Mouse (Mus musculus) MEL-GATA-1-ER (cell line): ENCODE results near the gene Hcn3.
"Not testable (repeated sequence)": the region's sequence is repeated elsewhere in the genome, so short reads cannot be mapped to it uniquely, and the experiment has no call there.

ENCODE experiments used
- DNase-seq: peaks from one replicate; pipeline ENCODE4 v3.0.0-alpha.2; 2012; ENCODE audit warnings: low read depth; ENCODE audit errors: extremely low read depth

Gene Hcn3

DNA sequence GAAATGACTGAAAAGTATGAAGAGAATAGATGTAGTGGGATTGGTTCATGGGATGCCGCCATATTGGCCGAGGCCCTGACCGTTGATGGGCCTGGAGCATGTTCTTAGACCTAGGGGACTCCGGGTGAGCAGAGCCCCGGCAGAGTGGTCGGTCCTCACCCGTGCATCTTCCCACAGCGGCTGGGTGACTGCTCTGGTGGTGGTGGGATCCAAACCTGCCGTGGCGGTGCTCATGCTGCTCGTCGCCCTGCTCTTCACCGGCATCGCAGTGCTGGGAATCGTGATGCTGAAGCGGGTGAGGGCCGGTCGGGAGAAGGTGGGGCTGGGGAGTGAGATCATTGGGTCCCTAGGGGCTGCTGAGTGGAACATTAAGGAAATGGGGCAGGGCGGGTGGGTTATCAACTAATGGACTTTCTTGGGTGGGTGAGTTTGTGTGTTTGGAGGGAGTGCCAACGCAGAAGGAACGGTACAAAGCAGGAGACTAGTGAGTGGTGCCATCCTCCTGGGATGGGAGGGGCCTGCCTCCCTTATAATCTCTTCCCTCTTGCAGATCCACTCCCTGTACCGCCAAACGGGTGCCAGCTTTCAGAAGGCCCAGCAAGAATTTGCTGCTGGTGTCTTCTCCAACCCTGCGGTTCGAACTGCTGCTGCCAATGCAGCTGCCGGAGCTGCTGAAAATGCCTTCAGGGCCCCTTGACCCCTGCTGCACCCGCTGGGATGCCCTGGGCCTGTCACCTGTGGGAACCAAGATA is 21.9 kb upstream of the Hcn3 start:
- no peak for DNase-seq

DNA sequence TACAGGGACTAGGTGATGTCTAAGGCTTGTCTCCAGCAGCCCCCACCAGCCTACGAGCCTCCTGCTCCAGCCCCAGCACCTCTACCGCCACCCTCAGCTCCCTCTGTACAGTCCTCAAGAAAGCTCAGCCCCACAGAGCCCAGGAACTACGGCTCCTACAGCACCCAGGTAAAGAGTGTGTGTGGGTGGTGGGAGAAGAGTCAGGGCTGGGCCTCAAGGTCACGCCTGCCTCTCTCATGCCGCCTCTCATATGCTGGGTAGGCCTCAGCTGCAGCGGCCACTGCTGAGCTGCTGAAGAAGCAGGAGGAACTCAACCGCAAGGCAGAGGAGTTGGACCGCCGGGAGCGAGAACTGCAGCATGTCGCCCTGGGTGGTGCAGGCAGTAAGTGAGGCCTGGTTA is 19.1 kb upstream of the Hcn3 start:
- DNase-seq = no peak

DNA sequence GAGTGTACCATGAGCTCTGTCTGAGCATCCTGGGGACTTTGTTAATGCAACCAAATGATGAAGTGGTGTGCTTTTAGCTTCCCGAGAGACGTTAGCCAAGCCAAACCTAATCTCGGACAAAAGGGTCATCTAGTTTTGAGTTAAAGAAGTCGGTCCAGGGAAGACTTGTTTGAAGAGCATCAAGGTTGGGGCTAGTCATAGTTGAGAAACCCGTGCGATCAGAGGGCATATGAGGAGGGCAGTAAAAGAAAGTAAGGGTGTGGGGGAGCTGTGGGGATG is 18.1 kb upstream of the Hcn3 start:
- no peak for DNase-seq

DNA sequence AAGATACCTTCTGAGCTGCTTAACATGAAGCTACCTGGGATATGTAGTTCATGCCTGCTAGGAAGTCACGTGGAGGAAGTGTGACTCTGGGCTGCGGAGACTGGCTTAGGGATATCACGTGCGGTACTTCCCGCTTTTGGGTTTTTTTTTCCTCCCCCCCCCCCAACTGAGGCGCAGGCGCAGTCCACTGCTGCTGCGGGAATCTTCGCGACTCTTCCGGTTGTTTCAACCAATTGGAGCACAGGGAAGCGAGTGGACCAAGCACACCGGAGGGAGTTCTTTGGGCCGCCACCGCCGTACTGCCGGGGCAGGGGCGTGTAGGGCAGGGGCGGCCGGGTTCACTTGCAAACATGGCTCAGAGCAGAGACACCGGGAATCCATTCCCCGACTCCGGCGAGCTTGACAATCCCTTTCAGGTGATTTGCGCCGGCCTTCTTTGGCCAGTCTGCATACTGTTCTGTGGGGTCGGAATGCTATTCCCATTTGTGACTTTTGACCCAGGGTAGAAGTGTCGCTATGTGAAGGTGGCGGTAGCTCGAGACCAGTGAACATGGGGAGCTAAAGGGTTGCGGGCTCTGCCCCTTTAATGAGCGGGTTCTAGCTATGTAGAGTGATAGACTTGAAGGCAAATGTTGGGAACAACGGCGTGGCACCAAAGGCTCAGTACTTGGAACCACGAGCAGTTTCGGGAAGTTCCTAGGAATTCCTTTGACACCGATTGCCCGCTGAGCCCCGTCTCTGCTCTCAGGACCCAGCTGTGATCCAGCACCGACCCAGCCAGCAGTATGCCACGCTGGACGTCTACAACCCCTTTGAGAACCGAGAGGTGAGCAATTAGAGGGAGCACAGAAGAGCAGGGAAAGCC is 17.5 kb upstream of the Hcn3 start, which contains the start of gene Scamp3:
Gene Scamp3, plus strand, starts transcription at position 232 of the 865 bp plus-strand sequence.
- DNase-seq = peak; percentile 99

DNA sequence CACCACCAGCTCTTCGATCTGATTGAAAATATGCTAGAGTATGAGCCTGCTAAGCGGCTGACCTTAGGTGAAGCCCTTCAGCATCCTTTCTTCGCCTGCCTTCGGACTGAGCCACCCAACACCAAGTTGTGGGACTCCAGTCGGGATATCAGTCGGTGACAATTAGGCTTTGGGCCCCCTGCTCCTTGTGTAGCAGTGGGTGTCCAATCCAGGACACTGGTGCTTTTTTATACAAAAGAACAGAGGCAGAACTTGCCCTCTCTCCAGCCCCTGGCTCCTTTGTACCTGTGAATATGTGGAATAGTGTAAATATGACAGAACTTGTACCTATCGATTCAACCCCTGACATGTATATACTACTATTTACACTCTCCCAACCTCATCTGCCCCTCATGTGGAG is 16.4 kb upstream of the Hcn3 start:
- DNase-seq = no peak

DNA sequence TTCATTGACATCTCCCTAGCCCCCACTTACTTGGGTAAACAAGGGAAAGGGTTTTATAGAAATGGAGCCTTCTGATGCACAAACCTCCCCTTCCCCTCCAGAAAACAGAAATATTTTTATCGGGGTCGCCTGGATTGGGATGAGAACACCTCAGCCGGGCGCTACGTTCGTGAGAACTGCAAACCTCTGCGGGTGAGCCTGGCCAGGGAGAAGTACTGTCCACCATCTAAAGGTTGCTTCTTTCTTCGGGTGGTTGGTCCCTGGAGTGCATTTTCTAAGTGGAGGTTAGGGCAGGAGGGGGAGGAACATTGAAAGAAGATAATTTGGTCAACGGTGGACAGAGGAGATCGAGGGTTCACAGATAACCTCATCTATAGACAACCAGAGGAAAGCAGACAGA is 15.5 kb upstream of the Hcn3 start:
- no peak for DNase-seq

DNA sequence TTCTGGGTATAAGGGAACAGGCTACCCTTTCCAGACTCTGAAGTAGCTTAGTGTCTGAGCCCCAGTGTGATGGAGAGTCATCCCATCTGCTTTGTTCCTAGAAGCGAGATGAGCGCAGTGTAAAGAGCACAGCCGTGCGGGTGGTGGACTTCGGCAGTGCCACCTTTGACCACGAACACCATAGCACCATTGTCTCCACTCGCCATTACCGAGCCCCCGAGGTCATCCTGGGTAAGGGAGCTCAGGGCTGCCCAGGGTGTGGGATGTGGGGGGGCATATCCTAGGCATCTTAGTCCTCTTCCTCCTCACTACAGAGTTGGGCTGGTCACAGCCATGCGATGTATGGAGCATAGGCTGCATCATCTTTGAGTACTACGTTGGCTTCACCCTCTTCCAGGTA is 14.8 kb upstream of the Hcn3 start:
- no peak for DNase-seq

DNA sequence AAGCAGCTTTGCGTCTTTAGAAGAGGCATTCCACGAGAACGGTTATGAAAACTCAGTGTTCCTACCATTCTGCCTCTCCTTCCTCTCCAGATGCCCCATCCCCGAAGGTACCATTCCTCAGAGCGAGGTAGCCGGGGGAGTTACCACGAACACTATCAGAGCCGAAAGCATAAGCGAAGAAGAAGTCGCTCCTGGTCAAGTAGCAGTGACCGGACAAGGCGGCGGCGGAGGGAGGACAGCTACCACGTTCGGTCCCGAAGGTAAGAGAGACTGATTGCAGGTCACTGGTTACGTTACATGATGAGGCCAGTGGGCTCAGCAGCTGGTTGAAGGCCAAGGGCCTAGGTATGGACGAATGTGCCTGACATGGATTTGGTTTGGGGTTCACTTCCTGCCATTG is 6.9 kb upstream of the Hcn3 start:
- no peak for DNase-seq

DNA sequence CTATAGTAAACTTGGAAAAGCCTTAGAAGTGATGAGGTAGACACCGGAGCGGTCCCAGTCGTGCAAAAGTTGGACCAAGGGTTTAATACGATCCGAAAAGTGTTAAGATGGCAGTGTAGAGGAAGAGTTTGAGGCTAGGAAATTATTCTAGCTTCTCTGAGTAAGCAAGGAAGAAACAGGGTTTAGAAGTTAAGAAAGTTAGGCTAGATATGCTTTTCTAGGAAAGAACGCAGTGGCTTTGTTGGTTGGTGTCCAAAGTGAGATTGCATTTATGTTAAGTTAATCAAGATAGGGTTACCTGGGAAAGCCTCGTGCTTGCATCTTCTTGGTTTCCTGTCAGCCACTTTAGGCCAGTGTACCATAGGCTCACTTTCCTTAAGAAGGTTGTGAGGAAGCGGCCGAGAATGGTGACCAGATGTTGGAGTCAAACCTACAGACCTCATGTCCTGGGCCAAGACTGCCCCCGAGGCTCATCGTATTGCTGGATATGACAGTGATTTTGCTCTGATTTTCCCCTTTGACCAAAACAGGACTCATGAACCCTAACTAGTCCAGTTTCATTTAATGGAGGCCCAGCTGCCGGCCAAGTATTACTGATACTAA is 5.4 kb upstream of the Hcn3 start:
- DNase-seq = peak; percentile 33

DNA sequence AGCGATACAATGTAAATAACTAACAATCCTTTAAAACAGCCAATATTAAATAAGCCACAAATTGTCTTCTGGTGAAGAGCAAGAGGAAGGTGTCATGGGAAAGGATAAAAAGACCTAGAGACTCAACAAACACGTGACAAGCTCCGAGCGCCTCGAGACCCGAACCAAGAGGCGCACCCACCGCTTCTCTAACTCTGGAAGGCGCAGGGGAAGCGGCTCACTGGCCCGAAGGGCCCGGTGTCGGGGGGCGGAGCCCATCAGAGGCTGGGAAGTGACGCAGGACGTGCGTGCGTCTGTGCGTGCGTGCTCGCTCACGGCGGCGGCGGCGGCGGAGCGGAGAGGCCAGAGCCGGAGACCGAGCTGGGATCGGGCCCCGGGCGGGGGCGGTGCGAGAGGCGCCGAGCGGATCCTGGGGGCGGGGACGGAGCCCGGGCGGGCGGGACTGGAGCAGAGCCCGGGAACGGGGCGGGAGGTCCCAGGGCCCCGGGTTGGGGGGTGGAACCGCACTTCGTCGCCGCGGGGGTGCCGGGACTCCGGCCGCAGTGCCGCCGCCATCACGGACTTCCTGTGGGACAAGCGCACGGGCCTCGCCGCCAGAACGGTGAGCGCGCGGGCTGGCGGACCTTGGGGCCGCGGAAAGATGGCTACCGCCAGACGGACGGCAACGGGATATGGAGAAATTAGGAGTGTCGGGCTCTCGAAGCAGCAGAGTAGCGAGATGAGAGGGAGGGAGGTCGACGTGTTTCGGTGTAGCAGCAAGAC is 4.7 kb upstream of the Hcn3 start, which contains the start of gene Clk2:
Gene Clk2, plus strand, starts transcription at position 290 of the 762 bp plus-strand sequence.
- peak; percentile 92 for DNase-seq

DNA sequence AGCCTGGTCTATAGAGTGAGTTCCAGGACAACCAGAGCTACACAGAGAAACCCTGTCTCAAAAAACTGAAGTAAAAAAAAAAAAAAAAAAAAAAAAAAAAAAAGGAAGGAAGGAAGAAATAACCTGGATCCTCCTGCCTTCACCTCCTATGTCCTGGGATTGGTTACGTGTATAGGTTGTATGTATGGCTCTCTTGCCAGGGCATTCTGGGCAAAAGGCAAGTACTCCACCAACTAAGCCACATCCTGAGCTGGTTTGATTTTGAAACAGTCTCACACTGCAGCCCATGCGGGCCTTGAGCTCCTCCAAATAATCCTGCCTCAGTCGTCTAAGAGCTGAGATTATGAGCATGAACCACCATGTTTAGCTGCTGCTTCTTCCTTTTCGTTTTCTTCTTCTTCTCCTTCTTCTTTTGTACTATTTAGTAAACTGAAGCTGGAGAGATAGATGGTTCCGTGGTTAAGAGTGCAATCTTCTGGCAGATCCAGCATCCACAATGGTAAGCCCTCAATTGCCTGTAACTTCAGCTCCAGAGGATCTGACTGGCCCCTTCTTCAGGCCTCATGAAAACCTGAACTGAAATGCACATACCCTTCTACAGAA is 3.7 kb upstream of the Hcn3 start:
- peak; percentile 39 for DNase-seq

DNA sequence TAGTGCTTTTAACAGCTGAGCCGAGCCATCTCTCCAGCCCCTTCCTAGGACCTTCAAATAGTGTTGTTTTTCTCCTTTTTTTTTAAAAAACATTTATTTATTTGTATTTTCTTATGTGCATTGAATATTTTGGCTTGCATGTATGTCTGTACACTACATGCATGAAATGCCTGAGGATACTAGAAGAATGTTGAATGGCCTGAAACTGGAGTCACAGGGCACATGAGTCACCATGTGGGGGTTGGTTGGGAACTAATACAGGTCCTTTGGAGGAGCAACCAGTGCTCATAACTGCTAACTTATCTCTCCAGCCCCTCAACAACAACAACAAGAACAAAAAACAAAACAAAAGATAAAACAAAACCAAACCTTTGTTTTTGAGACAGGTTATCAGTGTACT is 3.1 kb upstream of the Hcn3 start:
- no peak for DNase-seq

DNA sequence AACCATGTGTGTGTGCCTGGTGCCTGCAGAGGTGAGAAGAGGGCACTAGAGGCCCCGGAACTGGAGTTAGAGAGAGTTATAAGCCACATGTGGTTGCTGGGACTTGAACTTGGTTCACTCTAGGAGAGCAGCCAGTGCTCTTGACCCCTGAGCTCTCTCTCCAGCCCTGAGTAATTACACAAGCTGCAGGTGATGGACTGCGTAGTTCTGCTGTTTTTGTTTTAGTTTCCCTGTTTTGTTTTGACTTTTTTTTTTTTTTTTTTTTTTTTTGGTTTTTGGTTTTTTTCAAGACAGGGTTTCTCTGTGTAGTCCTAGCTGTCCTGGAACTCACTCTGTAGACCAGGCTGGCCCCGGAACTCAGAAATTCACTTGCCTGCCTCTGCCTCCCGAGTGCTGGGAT is 1.8 kb upstream of the Hcn3 start:
- DNase-seq = no peak

DNA sequence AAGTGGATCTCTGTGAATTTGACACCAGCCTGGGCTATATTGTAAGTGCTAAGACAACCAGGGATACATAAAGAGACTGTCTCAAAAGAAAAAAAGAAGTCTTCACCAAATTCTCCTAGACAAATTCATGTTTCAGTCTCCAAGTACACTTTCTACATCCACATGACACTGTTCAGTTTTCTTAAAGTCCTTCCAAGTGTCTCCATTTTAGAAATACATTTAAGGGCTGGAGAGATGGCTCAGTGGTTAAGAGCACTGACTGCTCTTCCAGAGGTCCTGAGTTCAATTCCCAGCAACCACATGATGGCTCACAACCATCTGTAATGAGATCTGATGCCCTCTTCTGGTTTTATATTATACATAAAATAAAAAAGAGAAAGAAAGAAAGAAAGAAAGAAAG is 1.2 kb upstream of the Hcn3 start:
- not testable (repeated sequence) for DNase-seq

DNA sequence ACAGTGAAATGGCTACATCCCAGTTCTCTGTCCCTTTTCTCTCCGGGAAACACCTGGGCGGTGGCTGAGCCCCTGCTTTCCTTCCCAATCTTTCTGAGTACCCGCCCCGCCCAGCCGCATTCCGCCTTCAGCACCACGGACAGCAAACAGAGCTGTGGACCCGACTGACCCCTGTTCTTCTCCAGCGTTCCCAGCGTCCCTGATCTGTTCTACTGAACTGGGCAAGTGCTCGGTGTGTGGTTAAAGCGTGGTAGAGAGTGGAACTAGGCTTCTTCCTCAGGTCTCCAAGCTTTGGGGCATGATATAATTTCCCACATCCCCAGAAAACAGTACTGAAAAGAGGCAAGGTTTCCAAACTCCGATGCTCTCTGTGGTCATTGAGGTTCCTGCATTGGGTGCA is 785 bp downstream of the Hcn3 start:
- DNase-seq = peak; percentile 42

DNA sequence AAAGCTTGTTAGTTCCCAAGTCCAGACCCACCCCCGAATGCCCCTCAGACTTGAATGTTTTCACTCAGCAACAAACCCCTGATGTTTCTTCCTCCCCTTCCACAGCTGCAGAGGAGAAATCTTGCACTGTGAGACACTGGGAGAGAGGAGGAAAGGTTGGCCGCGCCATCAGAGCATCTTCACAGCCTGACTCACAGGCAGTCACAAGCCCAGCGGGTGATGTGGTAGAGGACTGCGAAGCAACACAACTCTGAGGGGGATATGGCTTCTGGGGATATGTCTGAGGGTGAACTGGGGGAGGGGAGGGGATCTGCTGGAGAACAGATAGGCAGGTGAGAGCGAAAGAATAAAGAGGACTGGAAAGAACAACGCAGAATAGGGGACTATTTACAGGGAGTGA is 1.3 kb downstream of the Hcn3 start:
- DNase-seq = no peak

DNA sequence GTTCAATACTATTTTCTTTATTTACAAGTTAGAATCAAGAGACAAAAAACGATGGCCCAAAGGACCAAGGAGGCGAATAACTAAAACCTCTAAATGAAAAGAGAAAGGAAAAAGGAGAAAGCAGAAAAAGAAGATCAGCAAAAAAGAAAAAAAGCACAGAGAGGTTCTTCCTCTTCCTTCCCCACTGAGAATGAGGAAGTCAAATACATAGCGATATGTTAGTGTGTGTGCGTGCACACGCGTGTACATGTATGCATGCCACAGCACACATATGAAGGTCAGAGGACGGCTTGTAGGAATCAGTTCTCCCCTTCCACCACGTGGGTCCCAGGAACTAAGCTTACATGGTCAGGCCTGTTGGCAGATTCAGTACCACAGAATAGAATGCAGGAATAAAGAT is 3.0 kb downstream of the Hcn3 start:
- DNase-seq = no peak

DNA sequence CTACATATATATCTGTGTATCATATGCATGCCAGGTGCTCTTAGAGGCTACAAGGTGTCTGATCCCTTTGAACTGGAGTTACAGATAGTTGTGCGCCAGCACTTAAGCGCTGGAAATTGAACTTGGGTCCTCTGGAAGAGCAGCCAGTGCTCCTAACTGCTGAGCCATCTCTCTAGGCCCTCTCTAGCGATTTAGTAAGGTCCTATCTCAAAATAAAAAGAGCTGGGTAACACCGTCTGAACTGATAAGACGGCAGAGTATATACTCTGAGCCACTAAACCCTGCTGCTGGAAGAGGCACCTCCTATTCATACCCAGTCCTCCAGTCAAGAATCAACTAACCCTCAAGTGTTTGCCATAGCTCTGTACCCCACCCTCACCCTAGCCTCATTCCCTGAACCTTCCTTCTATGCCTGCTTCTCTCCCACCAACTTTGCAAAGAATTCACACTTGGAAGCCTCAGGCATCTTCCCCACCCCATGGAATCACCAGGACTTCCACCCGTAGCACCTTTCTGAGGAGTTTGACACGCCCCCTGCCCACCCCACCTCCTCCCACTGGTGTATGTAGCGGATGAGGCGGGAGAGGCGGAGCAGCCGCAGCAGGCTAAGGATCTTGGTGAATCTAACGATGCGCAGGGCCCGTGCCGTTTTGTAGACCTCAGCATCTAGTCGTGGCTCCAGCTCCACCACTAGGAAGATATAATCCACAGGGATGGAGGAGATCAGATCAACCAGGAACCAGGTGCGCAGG is 7.7 kb downstream of the Hcn3 start:
- DNase-seq = no peak

DNA sequence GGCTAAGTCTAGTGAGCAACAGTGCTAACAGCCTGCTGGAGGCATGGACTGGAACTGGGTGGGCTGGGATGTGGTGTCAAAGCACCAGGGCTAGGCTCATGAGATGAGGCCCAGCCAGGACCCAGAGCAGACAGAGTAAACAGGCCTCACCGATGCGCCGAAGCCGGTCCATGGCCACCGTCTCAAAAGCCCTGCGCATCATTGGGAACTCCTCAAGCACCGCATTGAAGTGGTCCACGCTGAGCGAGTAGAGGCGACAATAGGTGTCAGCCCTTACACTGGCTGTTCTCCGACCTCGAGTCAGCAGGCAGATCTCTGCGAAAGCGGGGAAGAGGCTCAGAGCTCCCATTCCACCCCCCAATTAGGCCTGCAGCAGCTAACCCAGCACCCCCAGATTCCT is 11.4 kb downstream of the Hcn3 start:
- DNase-seq = no peak

DNA sequence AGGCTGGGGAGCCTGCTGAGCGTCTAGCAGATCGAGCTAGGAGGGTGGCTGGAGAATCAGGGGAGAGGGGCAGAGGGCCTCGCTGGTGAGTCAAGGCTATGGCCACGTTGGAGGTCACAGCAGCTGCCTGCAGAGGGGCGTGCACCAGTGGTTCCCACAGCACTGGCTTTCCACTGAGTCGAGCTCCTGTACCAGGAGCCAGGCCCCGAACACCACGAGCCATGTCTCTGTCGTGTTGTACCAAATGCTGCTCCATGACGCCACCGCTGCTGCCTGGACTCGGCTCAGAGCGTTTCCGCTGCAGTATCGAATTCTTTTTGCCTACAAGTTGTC is 12.1 kb downstream of the Hcn3 start:
- no peak for DNase-seq
